Mouse (Mus musculus): ENCODE measurements at regions not wholly inside any gene's neighbourhood (a gene's known extent, or its start where the extent isn't known, plus 50 kb on each side); places are given as distances from the start of the nearest gene placed in this dataset.

- TF ChIP-seq CTCF (IDR thresholded peaks at IDR 0.05; ENCODE audit: low read depth, low read length) (no peak), EP300 (IDR thresholded peaks at IDR 0.05; ENCODE audit: insufficient read depth, low read depth, low read length) (no peak), POLR2A (IDR thresholded peaks at IDR 0.05; ENCODE audit: insufficient read depth, low read length) (no peak)
Observed at GRCm38 (mm10) chr2:75759196-75759885, 54.9 kb upstream of the Nfe2l2 start.
